Mouse (Mus musculus) lung, embryonic 14.5 days (tissue): ENCODE results near the gene Adgrb2. TPM values are rescaled to one million over a fixed set of nuclear protein-coding genes. Genes with fewer than 3 reads are reported as not detected.

Experiments
- ATAC-seq: fragments of 200-750 bp; cut with Nextera tagmentation; 2 replicates; pipeline ENCODE4 v1.8.0; 2017; ENCODE audit warnings: mild to moderate bottlenecking, moderate TSS enrichment, moderate library complexity; ENCODE audit not compliant: insufficient read depth
- DNase-seq: peaks from one replicate; pipeline ENCODE4 v3.0.0-alpha.2; 2015
- H3K27ac ChIP-seq: fragments of 300-500 bp; sonication (generic); 2 replicates; pipeline ENCODE4 v1.5.1; 2014; ENCODE audit warnings: low read depth, mild to moderate bottlenecking, moderate library complexity
- H3K27me3 ChIP-seq: fragments of 300-500 bp; sonication (generic); 2 replicates; pipeline ENCODE4 v1.6.1; 2014; ENCODE audit warnings: low read length, control low read depth; ENCODE audit not compliant: insufficient read depth
- H3K36me3 ChIP-seq: fragments of 300-500 bp; sonication (generic); 2 replicates; pipeline ENCODE4 v1.6.1; 2014; ENCODE audit warnings: control low read depth; ENCODE audit not compliant: insufficient read depth
- H3K4me1 ChIP-seq: fragments of 300-500 bp; sonication (generic); 2 replicates; pipeline ENCODE4 v1.6.1; 2014; ENCODE audit warnings: antibody characterized with exemption, control low read depth; ENCODE audit not compliant: insufficient read depth
- H3K4me2 ChIP-seq: fragments of 300-500 bp; sonication (generic); 2 replicates; pipeline ENCODE4 v1.6.1; 2014; ENCODE audit warnings: mild to moderate bottlenecking
- H3K4me3 ChIP-seq: fragments of 300-500 bp; sonication (generic); 2 replicates; pipeline ENCODE4 v1.5.1; 2014; ENCODE audit warnings: low read depth, low read length
- H3K9ac ChIP-seq: fragments of 300-500 bp; sonication (generic); 2 replicates; pipeline ENCODE4 v1.6.1; 2014
- H3K9me3 ChIP-seq: fragments of 300-500 bp; sonication (generic); 2 replicates; pipeline ENCODE4 v1.6.1; 2016; ENCODE audit warnings: low read depth, low read length, control low read depth
- CTCF ChIP-seq: IDR thresholded peaks from 2 replicates; pipeline ENCODE4 v1.5.1; 2016; ENCODE audit warnings: antibody characterized with exemption, low read depth
- WGBS: fragments of 180-500 bp; shearing (Covaris S2); extraction: QIAGEN DNeasy Blood & Tissue Kit; methylation state at CpG from one replicate; pipeline ENCODE4 v1.1.7; 2014; 5-methylcytosine and 5-hydroxymethylcytosine counted together
- polyA plus RNA-seq: library from polyadenylated mRNA; unstranded; fragments of >200 nt; fragmentation: Nextera tagmentation; extraction: Ambion mirVana; gene quantifications from 2 replicates; pipeline ENCODE4 v1.2.1, GENCODE M21; 2014

The Adgrb2 gene
- 2.0 TPM in 2 replicates for polyA plus RNA-seq

- Histone ChIP-seq H3K4me3 (peak within 1 kb of the TSS; percentile 61), H3K4me1 (peaks cover 17% of the 10 kb centered on the region), H3K27me3 (peaks cover 68% of the 10 kb centered on the region), H3K27ac (no peak within 1 kb of the TSS), H3K36me3 (no peaks in the 10 kb centered on the region), H3K9me3 (no peaks in the 10 kb centered on the region), H3K9ac (peak within 1 kb of the TSS; percentile 68), H3K4me2 (peak within 1 kb of the TSS; percentile 99)
- no peak for TF ChIP-seq CTCF
- ATAC-seq (peak; percentile 42), DNase-seq (peak; percentile 68)
- WGBS = under 1% methylated on average over 57 of the region's 77 CpGs
Observed at GRCm38 (mm10) chr4:129984421-129985061, at the start of gene Adgrb2. TSS of gene Adgrb2 (plus strand) at chr4:129984870.

- no peak for DNase-seq
- Histone ChIP-seq H3K4me3 (no peak overlapping the region), H3K27ac (no peak overlapping the region), H3K9me3 (no peaks in the 10 kb centered on the region), H3K9ac (no peak overlapping the region), H3K4me2 (no peak overlapping the region), H3K27me3 (no peaks in the 10 kb centered on the region), H3K4me1 (no peaks in the 10 kb centered on the region), H3K36me3 (no peaks in the 10 kb centered on the region)
- no peak for TF ChIP-seq CTCF
- no peak; the same call in 1 of the 2 replicates for ATAC-seq
- WGBS = 63% methylated on average over 6 of the region's 6 CpGs
Observed at GRCm38 (mm10) chr4:129951359-129951821, 33.3 kb upstream of the Adgrb2 start.

- ATAC-seq (no peak; the same call in 1 of the 2 replicates), DNase-seq (no peak)
- Histone ChIP-seq H3K4me1 (no peaks in the 10 kb centered on the region), H3K27me3 (no peaks in the 10 kb centered on the region), H3K4me3 (no peak overlapping the region), H3K9me3 (no peaks in the 10 kb centered on the region), H3K9ac (no peak overlapping the region), H3K27ac (no peak overlapping the region), H3K4me2 (no peak overlapping the region), H3K36me3 (no peaks in the 10 kb centered on the region)
- 37% methylated on average over 5 of the region's 5 CpGs for WGBS
- no peak for TF ChIP-seq CTCF
Observed at GRCm38 (mm10) chr4:129952241-129952810, 32.3 kb upstream of the Adgrb2 start.

- no peak for DNase-seq
- no peak for TF ChIP-seq CTCF
- ATAC-seq = no peak
- Histone ChIP-seq H3K4me1 (no peaks in the 10 kb centered on the region), H3K27me3 (no peaks in the 10 kb centered on the region), H3K36me3 (no peaks in the 10 kb centered on the region), H3K9ac (no peak overlapping the region), H3K4me3 (no peak overlapping the region), H3K4me2 (no peak overlapping the region), H3K27ac (no peak overlapping the region), H3K9me3 (no peaks in the 10 kb centered on the region)
- WGBS = 72% methylated on average over 2 of the region's 2 CpGs
Observed at GRCm38 (mm10) chr4:129954527-129954926, 30.1 kb upstream of the Adgrb2 start.

- Histone ChIP-seq H3K9me3 (no peaks in the 10 kb centered on the region), H3K9ac (no peak overlapping the region), H3K4me1 (no peaks in the 10 kb centered on the region), H3K4me3 (peak overlapping the region; percentile 39), H3K4me2 (peak overlapping the region; percentile 84), H3K27me3 (peaks cover 11% of the 10 kb centered on the region; the same call in 1 of the 2 replicates), H3K27ac (no peak overlapping the region), H3K36me3 (no peaks in the 10 kb centered on the region)
- 2% methylated on average over 37 of the region's 37 CpGs for WGBS
- DNase-seq = peak; percentile 82
- peak; percentile 74 for ATAC-seq
- no peak for TF ChIP-seq CTCF
Observed at GRCm38 (mm10) chr4:129960180-129960944, 24.3 kb upstream of the Adgrb2 start.

- Histone ChIP-seq H3K27me3 (peaks cover 11% of the 10 kb centered on the region; the same call in 1 of the 2 replicates), H3K4me2 (no peak overlapping the region), H3K9me3 (no peaks in the 10 kb centered on the region), H3K4me1 (0 out of 2 replicates have a peak, but pooled peaks cover 4% of the 10 kb centered on the region), H3K27ac (no peak overlapping the region), H3K36me3 (no peaks in the 10 kb centered on the region), H3K9ac (no peak overlapping the region), H3K4me3 (no peak overlapping the region)
- DNase-seq = no peak
- TF ChIP-seq CTCF = no peak
- WGBS = 52% methylated on average over 11 of the region's 11 CpGs
- ATAC-seq = no peak
Observed at GRCm38 (mm10) chr4:129965294-129965693, 19.4 kb upstream of the Adgrb2 start.

GRCm38 (mm10) chr4:129966201-129966600, 18.5 kb upstream of the Adgrb2 start:
- no peak overlapping the region for H3K9ac ChIP-seq
- H3K9me3 ChIP-seq = no peaks in the 10 kb centered on the region
- H3K27ac ChIP-seq = no peak overlapping the region
- 0 out of 2 replicates have a peak, but pooled peaks cover 4% of the 10 kb centered on the region for H3K4me1 ChIP-seq
- H3K36me3 ChIP-seq = no peaks in the 10 kb centered on the region
- peaks cover 5% of the 10 kb centered on the region; the same call in 1 of the 2 replicates for H3K27me3 ChIP-seq
- ATAC-seq (no peak), DNase-seq (no peak)
- no peak overlapping the region for H3K4me3 ChIP-seq
- no peak overlapping the region for H3K4me2 ChIP-seq
- WGBS = 35% methylated on average over 10 of the region's 10 CpGs
- no peak for TF ChIP-seq CTCF
